Mouse (Mus musculus) intestine, embryonic 14.5 days (tissue): ENCODE measurements around the gene Eef2. TPM values are rescaled to one million over a fixed set of nuclear protein-coding genes. Genes with fewer than 3 reads are reported as not detected.

Experiments used
- ATAC-seq: fragments of 200-750 bp; cut with Nextera tagmentation; replicated peaks from 2 replicates; pipeline ENCODE4 v1.8.0; 2017; ENCODE audit warnings: low read depth, moderate number of reproducible peaks, moderate TSS enrichment, moderate library complexity; ENCODE audit not compliant: low FRiP score, low TSS enrichment
- DNase-seq: peaks from one replicate; pipeline ENCODE4 v3.0.0-alpha.2; 2018; ENCODE audit warnings: low spot score
- H3K27ac ChIP-seq: fragments of 300-500 bp; sonication (generic); 2 replicates; pipeline ENCODE4 v1.5.1; 2014; ENCODE audit warnings: low read depth, mild to moderate bottlenecking, control low read depth
- H3K27me3 ChIP-seq: fragments of 300-500 bp; sonication (generic); replicated peaks from 2 replicates; pipeline ENCODE4 v1.6.1; 2014; ENCODE audit warnings: low read length, control low read depth; ENCODE audit not compliant: control insufficient read depth, insufficient read depth
- H3K36me3 ChIP-seq: fragments of 300-500 bp; sonication (generic); 2 replicates; pipeline ENCODE4 v1.6.1; 2014; ENCODE audit warnings: low read length, control low read depth; ENCODE audit not compliant: control insufficient read depth, insufficient read depth
- H3K4me1 ChIP-seq: fragments of 300-500 bp; sonication (generic); replicated peaks from 2 replicates; pipeline ENCODE4 v1.6.1; 2014; ENCODE audit warnings: low read length, control low read depth, mixed read lengths; ENCODE audit not compliant: control insufficient read depth, insufficient read depth
- H3K4me2 ChIP-seq: fragments of 300-500 bp; sonication (generic); 2 replicates; pipeline ENCODE4 v1.6.1; 2014; ENCODE audit warnings: low read length
- H3K4me3 ChIP-seq: fragments of 300-500 bp; sonication (generic); 2 replicates; pipeline ENCODE4 v1.5.1; 2014; ENCODE audit warnings: low read depth, low read length, control low read depth, mixed read lengths
- H3K9ac ChIP-seq: fragments of 300-500 bp; sonication (generic); 2 replicates; pipeline ENCODE4 v1.6.1; 2014; ENCODE audit warnings: mild to moderate bottlenecking, low read length
- H3K9me3 ChIP-seq: fragments of 300-500 bp; sonication (generic); 2 replicates; pipeline ENCODE4 v1.6.1; 2016; ENCODE audit warnings: low read length, control low read depth; ENCODE audit not compliant: control insufficient read depth
- WGBS: fragments of 180-500 bp; shearing (Covaris S2); extraction: QIAGEN DNeasy Blood & Tissue Kit; methylation state at CpG from one replicate; pipeline ENCODE4 v1.1.7; 2014; 5-methylcytosine and 5-hydroxymethylcytosine counted together
- polyA plus RNA-seq: library from polyadenylated mRNA; unstranded; fragments of >200 nt; fragmentation: Nextera tagmentation; extraction: Ambion mirVana; gene quantifications from 2 replicates; pipeline ENCODE4 v1.2.1, GENCODE M21; 2014

Gene Eef2
- polyA plus RNA-seq, 1 experiment from 2014 or later, result 490 TPM

- Histone ChIP-seq H3K9ac (peak overlapping the region; percentile 66), H3K9me3 (no peaks in the 10 kb centered on the region), H3K27ac (peak overlapping the region; percentile 83), H3K4me3 (peak overlapping the region; percentile 56), H3K36me3 (peaks cover 24% of the 10 kb centered on the region), H3K27me3 (peaks cover 28% of the 10 kb centered on the region), H3K4me1 (peaks cover 13% of the 10 kb centered on the region), H3K4me2 (peak overlapping the region; percentile 98)
- ATAC-seq (peak; percentile 85), DNase-seq (peak; percentile 84)
- 1% methylated on average over 64 of the region's 93 CpGs for WGBS
Observed at GRCm38 (mm10) chr10:81192270-81192967, 16.0 kb downstream of the Eef2 start.

- peaks cover 19% of the 10 kb centered on the region for H3K36me3 ChIP-seq
- H3K27ac ChIP-seq, result peak overlapping the region; percentile 83
- H3K9ac ChIP-seq, result peak overlapping the region; percentile 66
- peak; percentile 14 for ATAC-seq
- H3K9me3 ChIP-seq, result no peaks in the 10 kb centered on the region
- H3K27me3 ChIP-seq, result peaks cover 28% of the 10 kb centered on the region
- no peak for DNase-seq
- WGBS, result 4% methylated on average over 19 of the region's 19 CpGs
- H3K4me1 ChIP-seq, result peaks cover 13% of the 10 kb centered on the region
- peak overlapping the region; percentile 56 for H3K4me3 ChIP-seq
- H3K4me2 ChIP-seq, result peak overlapping the region; percentile 98
Observed at GRCm38 (mm10) chr10:81192968-81193501, 16.6 kb downstream of the Eef2 start.

- DNase-seq (no peak), ATAC-seq (no peak)
- Histone ChIP-seq H3K27ac (peak overlapping the region; percentile 25), H3K36me3 (peaks cover 14% of the 10 kb centered on the region), H3K9me3 (no peaks in the 10 kb centered on the region), H3K4me1 (peaks cover 13% of the 10 kb centered on the region), H3K4me3 (no peak overlapping the region), H3K9ac (peak overlapping the region; percentile 29; the same call in 1 of the 2 replicates), H3K27me3 (peaks cover 28% of the 10 kb centered on the region), H3K4me2 (peak overlapping the region; percentile 23)
- WGBS, result 13% methylated on average over 37 of the region's 37 CpGs
Observed at GRCm38 (mm10) chr10:81193991-81194774, 17.8 kb downstream of the Eef2 start.

- Histone ChIP-seq H3K4me3 (peak overlapping the region; percentile 8; the same call in 1 of the 2 replicates), H3K4me1 (peaks cover 13% of the 10 kb centered on the region), H3K27me3 (peaks cover 28% of the 10 kb centered on the region), H3K27ac (peak overlapping the region; percentile 25; the same call in 1 of the 2 replicates), H3K4me2 (peak overlapping the region; percentile 23), H3K9ac (peak overlapping the region; percentile 29; the same call in 1 of the 2 replicates), H3K36me3 (peaks cover 8% of the 10 kb centered on the region), H3K9me3 (no peaks in the 10 kb centered on the region)
- ATAC-seq (no peak), DNase-seq (no peak)
- 71% methylated on average over 4 of the region's 4 CpGs for WGBS
Observed at GRCm38 (mm10) chr10:81195300-81195699, 18.9 kb downstream of the Eef2 start.

GRCm38 (mm10) chr10:81196470-81197065 lies 20.1 kb downstream of the Eef2 start:
- WGBS, result 64% methylated on average over 11 of the region's 11 CpGs
- no peak overlapping the region for H3K9ac ChIP-seq
- peaks cover 13% of the 10 kb centered on the region for H3K4me1 ChIP-seq
- peaks cover 28% of the 10 kb centered on the region for H3K27me3 ChIP-seq
- DNase-seq, result no peak
- H3K9me3 ChIP-seq, result no peaks in the 10 kb centered on the region
- no peak overlapping the region for H3K27ac ChIP-seq
- H3K4me2 ChIP-seq, result no peak overlapping the region
- H3K4me3 ChIP-seq, result no peak overlapping the region
- ATAC-seq, result no peak
- H3K36me3 ChIP-seq, result no peaks in the 10 kb centered on the region

- no peaks in the 10 kb centered on the region for H3K9me3 ChIP-seq
- H3K27ac ChIP-seq, result no peak overlapping the region
- 43% methylated on average over 6 of the region's 6 CpGs for WGBS
- ATAC-seq (no peak), DNase-seq (no peak)
- H3K4me3 ChIP-seq, result no peak overlapping the region
- H3K4me1 ChIP-seq, result peaks cover 6% of the 10 kb centered on the region
- no peaks in the 10 kb centered on the region for H3K36me3 ChIP-seq
- no peak overlapping the region for H3K9ac ChIP-seq
- H3K27me3 ChIP-seq, result peaks cover 28% of the 10 kb centered on the region
- H3K4me2 ChIP-seq, result no peak overlapping the region
Observed at GRCm38 (mm10) chr10:81197305-81197704, 20.9 kb downstream of the Eef2 start.

GRCm38 (mm10) chr10:81198230-81198629 lies 21.8 kb downstream of the Eef2 start:
- 3% methylated on average over 9 of the region's 9 CpGs for WGBS
- Histone ChIP-seq H3K4me3 (no peak overlapping the region), H3K4me2 (no peak overlapping the region), H3K27me3 (peaks cover 28% of the 10 kb centered on the region), H3K9me3 (no peaks in the 10 kb centered on the region), H3K36me3 (no peaks in the 10 kb centered on the region), H3K9ac (no peak overlapping the region), H3K4me1 (peaks cover 1% of the 10 kb centered on the region), H3K27ac (no peak overlapping the region)
- ATAC-seq (no peak), DNase-seq (peak; percentile 90)

- DNase-seq (no peak), ATAC-seq (no peak)
- Histone ChIP-seq H3K27me3 (peaks cover 25% of the 10 kb centered on the region), H3K9me3 (no peaks in the 10 kb centered on the region), H3K4me3 (no peak overlapping the region), H3K4me1 (no peaks in the 10 kb centered on the region), H3K36me3 (no peaks in the 10 kb centered on the region), H3K27ac (no peak overlapping the region), H3K4me2 (no peak overlapping the region), H3K9ac (no peak overlapping the region)
- WGBS, result 87% methylated on average over 6 of the region's 6 CpGs
Observed at GRCm38 (mm10) chr10:81198990-81199389, 22.6 kb downstream of the Eef2 start.
